Mouse (Mus musculus) brain, embryonic 14.5 days (tissue): Measurements from ENCODE around the gene Gnai2. TPM values are rescaled to one million over a fixed set of nuclear protein-coding genes. Genes with fewer than 3 reads are reported as not detected.
A peak's percentile ranks its signal among the peaks of the same experiment; 100 is the strongest.
"Not testable (repeated sequence)": the region's sequence is repeated elsewhere in the genome, so short reads cannot be mapped to it uniquely, and the experiment has no call there.

Experiments used
- DNase-seq: peaks from one replicate; pipeline ENCODE4 v3.0.0-alpha.2; 2011; ENCODE audit warnings: low read depth
- CTCF ChIP-seq: fragments of 200-500 bp; IDR thresholded peaks from 2 replicates; pipeline ENCODE4 v1.5.1; 2012; ENCODE audit warnings: inconsistent platforms, mild to moderate bottlenecking, moderate library complexity, borderline replicate concordance; ENCODE audit not compliant: insufficient read depth, insufficient read length; ENCODE audit errors: extremely low read depth
- POLR2A ChIP-seq: fragments of 200-500 bp; IDR thresholded peaks from 2 replicates; pipeline ENCODE4 v1.6.1; 2012; ENCODE audit warnings: mild to moderate bottlenecking, inconsistent platforms, borderline replicate concordance; ENCODE audit not compliant: poor library complexity, insufficient read depth, insufficient read length, severe bottlenecking; ENCODE audit errors: extremely low read depth
- polyA plus RNA-seq: library from polyadenylated mRNA; depleted of rRNA; stranded (reverse); fragments of >200 nt; gene quantifications from 2 replicates; pipeline ENCODE4 v1.2.3, GENCODE M21; 2012

Gene Gnai2
- polyA plus RNA-seq, 1 experiment = 488 TPM

DNA sequence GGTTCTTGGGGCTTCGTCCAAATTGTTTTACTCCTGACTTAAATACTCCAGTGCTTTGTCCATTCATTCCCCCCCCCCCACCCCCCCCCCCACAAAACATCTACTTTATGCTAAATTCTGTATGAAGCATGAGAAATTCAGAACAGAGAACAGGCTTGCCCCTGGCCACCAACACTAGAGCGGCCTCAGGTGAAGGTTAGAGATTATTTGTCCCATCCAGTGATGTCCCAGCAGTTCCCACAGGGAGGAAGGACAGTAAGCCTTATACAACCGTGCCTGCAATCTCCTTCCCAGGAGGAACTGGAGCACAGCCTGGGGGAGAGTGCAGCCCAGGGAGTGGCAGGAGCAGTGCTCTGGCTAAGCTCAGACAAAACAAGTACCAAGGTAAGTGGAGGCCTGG is 56.6 kb downstream of the Gnai2 start, which contains the start of gene Naa80:
Gene Naa80, plus strand, starts transcription at position 301 of the 400 bp plus-strand sequence.
- no peak for TF ChIP-seq POLR2A
- DNase-seq = no peak

DNA sequence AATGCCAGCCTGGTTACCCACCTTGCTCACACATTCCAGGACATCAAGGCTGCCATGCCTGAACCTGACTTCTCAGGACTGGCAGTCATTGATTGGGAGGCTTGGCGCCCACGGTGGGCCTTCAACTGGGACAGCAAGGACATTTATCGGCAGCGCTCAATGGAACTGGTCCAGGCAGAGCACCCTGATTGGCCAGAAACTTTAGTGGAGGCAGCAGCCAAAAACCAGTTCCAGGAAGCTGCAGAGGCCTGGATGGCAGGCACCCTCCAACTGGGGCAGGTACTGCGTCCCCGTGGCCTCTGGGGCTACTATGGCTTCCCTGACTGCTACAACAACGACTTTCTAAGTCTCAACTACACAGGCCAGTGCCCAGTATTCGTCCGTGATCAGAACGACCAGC is 57.3 kb downstream of the Gnai2 start:
- DNase-seq = no peak
- TF ChIP-seq CTCF (no peak), POLR2A (no peak)

DNA sequence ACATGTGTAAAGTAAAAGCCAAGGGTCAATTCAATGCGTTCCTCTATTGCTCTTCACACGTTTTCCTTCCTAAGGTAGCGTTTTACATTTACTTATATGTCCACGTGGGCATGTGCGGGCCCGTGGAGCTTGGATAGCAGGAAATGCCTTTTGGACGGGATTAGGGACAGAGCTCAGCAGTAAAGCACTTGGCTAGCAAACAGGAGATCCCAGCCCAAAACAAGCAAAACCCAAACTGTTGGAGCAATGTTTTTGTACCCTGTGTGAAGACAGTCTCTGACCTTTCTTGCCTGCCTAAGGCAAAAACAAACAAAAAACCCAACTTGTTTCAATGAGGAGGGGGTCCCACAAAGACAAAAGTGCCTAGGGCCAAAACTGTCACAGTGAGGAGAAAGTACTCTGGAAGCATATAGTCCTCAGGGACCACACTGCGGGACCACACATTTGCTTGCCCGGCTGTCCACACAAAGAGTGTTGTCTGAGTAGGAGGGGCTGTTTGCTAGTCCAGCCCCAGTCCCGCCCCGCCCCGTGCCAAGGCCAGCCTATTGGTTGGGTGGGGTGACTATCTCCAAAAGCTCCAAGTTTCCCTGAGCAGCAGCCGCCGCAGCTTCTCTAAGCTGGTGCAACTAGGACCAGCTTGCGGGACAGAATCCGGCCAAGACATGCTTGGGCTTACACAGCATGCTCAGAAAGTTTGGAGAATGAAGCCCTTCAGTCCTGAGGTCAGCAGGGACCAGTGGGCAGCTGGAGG is 58.6 kb downstream of the Gnai2 start, which contains the start of gene Hyal1:
Gene Hyal1, plus strand, starts transcription at position 571 of the 751 bp plus-strand sequence.
- TF ChIP-seq POLR2A = no peak
- TF ChIP-seq CTCF = no peak
- peak; percentile 92 for DNase-seq

DNA sequence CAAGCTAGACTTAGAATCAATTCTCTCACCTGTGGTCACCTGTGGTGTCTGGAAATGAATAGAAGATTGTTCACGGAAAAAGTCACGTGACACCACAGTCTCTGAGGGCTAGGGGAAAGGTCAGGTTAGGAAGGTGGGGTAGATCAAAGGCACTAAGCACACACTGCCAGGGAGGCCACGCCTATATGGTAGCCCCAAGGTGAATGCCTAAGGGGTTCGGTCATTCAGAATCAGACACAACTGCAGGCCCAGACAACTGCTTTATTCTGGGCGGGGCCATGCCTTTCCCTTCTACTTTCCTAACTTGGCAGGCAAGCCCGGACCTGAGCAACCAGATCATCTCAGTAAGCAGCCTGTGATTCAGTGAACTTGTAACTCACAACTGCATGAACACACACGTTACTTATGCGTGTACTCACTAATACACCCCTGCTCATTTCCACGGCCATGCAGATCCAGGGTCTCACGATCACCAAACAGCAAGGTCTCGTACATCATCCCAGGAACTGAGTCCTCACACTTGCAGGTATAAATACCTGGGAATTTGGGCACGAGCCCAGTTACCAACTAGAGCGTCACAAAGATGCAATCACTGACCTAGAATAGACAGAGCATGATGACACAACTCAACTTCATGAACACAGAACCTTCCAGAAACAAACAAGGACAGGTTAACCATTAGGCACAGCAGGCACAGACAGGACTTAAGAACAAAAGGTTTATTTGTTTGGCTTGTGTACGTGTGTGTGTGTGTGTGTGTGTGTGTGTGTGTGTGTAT is 59.4 kb downstream of the Gnai2 start:
- DNase-seq = no peak
- TF ChIP-seq POLR2A (no peak), CTCF (no peak)

DNA sequence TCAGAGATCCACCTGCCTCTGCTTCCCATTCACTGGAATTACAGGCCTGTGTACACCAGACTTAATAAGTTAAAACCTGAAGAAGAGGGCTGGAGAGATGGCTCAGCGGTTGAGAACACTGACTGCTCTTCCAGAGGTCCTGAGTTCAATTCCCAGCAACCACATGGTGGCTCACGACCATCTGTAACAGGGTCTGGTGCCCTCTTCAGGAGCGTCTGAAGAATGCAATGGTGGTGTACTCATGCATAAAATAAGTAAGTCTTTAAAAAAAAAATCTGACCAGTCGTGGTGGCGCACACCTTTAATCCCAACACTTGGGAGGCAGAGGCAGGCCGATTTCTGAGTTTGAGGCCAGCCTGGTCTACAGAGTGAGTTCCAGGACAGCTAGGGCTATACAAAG is 61.4 kb downstream of the Gnai2 start:
- not testable (repeated sequence) for DNase-seq

DNA sequence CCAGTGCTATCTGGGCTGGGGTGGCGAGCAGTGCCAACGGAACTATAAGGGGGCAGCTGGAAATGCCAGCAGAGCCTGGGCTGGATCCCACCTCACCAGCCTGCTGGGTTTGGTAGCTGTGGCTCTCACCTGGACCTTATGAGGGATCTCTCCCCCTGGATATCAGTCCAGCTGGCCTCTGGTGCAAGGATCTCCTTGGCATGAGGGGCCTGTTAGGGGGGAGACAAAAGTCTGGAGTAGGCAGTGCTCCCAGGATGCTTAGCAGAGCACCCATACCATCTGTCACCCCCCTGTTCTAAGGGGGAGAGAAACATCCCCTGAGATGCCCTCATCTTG is 62.9 kb downstream of the Gnai2 start:
- no peak for DNase-seq
- TF ChIP-seq CTCF (no peak), POLR2A (no peak)

DNA sequence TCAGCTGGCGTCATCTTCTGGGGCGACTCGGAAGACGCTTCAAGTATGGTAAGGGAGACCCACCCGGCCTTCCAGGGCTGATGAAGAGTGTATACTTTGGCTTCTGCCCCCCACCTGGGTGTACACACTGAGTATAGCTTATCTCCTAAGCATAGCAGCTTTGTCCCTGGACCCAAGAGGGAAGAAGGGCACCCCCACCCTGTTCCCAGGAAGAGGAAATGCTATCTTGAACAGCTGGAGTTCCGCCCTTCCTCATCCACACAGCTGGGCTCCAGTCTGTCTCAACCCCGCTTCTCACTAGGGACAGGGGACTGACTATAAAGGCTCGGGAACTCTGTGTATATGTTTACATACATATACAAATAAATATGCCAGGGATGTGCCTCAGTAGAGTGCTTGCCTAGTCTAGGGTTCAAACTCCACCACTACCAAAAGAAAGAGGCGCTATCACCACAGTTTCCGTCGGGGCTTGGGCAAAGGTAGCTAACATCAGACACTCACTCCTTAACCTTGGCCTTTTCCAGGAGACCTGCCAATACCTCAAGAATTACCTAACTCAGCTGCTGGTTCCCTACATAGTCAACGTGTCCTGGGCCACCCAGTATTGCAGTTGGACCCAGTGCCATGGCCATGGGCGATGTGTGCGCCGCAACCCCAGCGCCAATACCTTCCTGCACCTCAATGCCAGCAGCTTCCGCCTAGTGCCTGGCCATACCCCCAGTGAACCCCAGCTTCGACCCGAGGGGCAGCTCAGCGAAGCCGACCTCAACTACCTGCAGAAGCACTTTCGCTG is 63.4 kb downstream of the Gnai2 start:
- no peak for DNase-seq
- TF ChIP-seq CTCF (no peak), POLR2A (no peak)

DNA sequence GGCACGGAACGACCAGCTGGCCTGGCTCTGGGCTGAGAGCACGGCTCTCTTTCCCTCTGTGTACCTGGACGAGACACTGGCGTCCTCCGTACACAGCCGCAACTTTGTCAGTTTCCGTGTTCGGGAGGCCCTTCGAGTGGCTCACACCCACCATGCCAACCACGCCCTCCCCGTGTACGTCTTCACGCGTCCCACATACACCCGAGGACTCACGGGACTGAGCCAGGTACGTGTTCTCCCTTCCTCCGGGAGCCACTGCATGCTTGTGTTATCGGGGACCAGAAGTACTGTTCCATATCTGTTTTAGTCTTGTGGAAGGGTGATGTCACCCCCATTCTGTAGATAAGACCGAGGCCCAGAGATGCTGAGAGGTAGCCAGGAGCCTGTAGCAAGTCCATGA is 64.3 kb downstream of the Gnai2 start:
- TF ChIP-seq POLR2A = no peak
- no peak for TF ChIP-seq CTCF
- DNase-seq = no peak

DNA sequence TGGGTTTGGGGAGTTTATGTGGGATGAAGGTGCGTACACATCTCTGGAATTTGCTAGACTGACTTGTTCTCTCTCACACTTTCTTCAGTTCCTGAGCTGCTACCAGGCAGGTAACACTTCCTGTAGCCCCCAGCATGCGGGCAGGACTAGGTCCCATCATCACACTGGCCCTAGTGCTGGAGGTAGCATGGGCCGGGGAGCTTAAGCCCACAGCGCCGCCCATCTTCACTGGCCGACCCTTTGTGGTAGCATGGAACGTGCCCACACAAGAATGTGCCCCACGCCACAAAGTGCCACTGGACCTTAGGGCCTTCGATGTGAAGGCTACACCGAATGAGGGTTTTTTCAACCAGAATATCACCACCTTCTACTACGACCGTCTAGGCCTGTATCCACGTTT is 65.2 kb downstream of the Gnai2 start:
- DNase-seq = no peak
- TF ChIP-seq POLR2A (no peak), CTCF (no peak)

DNA sequence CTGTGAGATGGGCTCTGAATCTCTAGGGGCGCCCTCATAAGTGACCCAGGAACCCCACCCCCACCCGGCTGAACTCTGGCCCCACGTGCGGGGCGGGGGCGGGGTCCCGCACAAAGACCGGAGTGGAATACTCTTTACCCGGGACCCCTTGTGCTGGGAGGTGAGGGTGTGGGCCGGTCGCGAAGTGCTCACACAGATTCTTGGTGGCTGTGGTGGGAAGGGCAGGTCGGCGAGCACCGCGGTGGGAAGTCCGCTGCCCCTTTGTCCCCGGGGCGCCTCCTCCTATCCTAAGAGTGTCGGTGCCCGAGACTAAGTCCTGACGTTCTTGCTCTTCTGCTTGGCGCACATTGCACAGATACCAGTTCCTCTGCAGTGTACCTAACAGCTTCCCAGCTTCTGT is 65.9 kb downstream of the Gnai2 start:
- TF ChIP-seq POLR2A (no peak), CTCF (no peak)
- DNase-seq = no peak

DNA sequence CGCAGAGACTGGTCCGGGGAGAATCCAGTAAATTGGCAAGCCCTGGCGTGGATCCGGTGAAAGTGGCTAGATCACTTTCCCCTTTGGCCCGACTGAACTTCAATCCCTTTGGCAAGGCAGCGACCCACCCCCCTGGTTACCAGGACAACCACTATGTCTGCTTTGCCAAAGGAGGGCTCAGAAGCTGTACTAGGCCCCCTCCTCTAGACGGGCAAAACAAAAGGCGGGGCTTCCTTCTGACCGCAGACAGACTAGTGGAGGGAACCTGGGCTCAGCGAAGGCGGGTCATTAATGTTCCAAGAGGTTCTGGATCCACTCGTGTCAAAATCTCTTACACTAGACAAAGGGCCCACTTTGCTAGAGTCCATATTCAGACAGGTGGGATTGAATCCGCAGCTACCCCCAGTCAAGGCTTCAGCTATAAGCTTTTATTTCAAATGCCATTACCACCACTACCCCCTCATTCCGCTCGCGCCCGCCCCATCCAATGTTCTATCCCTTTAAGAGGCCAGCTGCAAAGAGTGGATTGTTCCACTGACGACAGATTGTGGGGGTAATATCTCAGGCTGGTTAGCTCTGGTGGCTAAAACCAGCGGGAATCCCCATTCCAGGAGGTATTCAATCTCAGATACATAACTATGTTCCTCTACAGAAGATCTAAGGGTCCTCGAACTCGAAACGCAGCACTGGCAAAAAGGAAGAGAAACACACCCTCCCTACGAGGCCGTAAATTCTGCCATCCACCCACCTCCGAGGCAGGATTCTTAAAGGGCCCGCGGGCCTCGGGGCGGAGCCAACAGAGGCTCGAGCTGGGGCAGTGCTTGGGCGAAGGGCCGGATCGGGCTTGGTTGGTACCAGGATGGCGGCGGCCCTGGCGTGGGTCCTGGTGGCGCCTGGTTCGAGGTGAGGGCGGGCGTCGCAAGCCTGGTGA is 66.6 kb downstream of the Gnai2 start:
- peak; percentile 96 for DNase-seq
- no peak for TF ChIP-seq CTCF
- TF ChIP-seq POLR2A = peak; percentile 74; the same call in 1 of the 2 replicates

DNA sequence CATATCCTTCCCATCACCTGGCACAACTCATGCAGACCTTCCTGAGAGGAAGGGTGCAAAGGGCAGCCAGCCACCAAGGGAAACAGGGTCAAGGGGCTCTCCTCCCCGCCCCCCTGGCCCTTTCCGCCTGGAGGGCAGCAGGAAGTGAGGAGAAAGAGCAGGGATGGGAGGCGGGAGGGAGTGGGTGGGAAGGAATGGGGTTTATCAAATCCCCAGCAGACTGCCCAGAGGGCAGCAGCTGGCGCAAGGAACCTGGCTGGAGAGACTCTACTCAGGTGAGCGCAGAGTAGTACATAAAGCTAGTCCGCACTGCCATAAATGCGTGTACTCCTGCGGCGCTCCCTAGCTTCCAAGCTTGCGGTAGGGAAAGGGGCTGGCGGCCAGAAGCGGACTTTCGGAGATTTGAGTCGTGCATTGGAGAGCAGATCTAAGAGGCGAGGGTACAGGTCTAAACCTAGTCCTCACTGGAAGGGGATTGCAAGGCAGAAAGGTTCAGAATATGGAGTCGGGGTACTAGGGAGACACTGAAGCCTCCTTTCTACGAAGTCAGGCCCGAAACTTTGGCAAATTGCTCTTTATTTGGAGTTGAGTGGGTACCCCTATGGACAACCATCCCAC is 67.4 kb downstream of the Gnai2 start, which contains the start of gene Hyal2:
Gene Hyal2, plus strand, starts transcription at position 244 of the 618 bp plus-strand sequence.
- DNase-seq = no peak

More for the DNA sequence above, 67.4 kb downstream of the Gnai2 start, which contains the start of gene Hyal2:
- TF ChIP-seq POLR2A = no peak
